Mouse (Mus musculus) ES-Bruce4 (cell line): ENCODE results near the gene Cyb561d2.

Experiments used
- CTCF ChIP-seq: IDR thresholded peaks from one replicate; pipeline ENCODE4 v1.8.1; 2011; ENCODE audit warnings: low read depth, low read length
- EP300 ChIP-seq: IDR thresholded peaks from 2 replicates; pipeline ENCODE4 v1.6.1; 2011; ENCODE audit warnings: low read depth, low read length; ENCODE audit not compliant: insufficient read depth
- POLR2A ChIP-seq: IDR thresholded peaks from one replicate; pipeline ENCODE4 v1.8.1; 2011; ENCODE audit warnings: low read length; ENCODE audit not compliant: insufficient read depth

GRCm38 (mm10) chr9:107590058-107590772, 48.2 kb upstream of the Cyb561d2 start:
- TF ChIP-seq CTCF = no peak
- TF ChIP-seq POLR2A = no peak
- TF ChIP-seq EP300 = no peak
